Mouse (Mus musculus): ENCODE data around the gene Fitm1.

- TF ChIP-seq POLR2A (IDR thresholded peaks at IDR 0.05; ENCODE audit: borderline replicate concordance, extremely low read depth, low read depth, low read length) = no peak
- no peak for TF ChIP-seq CTCF (IDR thresholded peaks at IDR 0.05; ENCODE audit: insufficient read depth, low read length)
Observed at GRCm38 (mm10) chr14:55586149-55586548, 10.7 kb downstream of the Fitm1 start.

Data from lung, adult 2 months (tissue).